In the genomic region with DNA sequence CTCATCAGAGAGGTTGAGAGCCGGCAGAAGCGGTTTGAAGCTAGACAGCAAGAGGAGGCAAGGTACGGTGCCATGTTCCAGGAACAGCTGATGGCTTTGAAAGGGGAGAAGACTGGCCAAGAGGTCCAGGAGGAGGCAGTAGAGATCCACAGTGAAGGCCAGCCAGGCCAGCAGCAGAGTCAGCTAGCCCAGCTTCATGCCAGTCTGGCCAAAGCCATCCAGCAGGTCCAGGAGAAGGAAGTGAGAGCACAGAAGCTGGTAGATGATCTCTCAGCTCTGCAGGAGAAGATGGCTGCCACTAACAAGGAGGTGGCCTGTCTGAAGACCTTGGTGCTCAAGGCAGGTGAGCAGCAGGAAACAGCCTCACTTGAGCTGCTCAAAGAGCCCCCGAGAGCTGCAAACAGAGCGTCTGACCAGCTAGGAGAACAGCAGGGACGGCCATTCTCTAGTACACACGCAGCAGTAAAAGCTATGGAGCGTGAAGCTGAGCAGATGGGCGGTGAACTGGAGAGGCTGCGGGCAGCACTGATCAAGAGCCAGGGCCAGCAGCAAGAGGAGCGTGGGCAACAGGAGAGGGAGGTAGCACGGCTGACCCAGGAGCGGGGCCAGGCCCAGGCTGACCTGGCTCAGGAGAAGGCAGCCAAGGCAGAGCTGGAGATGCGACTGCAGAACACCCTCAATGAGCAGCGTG, we compare ENCODE assay signal across 12 mouse cellular contexts. TPM values are rescaled to one million over a fixed set of nuclear protein-coding genes. Genes with fewer than 3 reads are reported as not detected.
DNase-seq lines count a peak whose midpoint lies in the region; ATAC-seq and TF ChIP-seq lines count a peak whose summit lies in the region.
"Had no signal": no experiment of that assay in that cellular context is flagged by ENCODE, and none has a peak within 500 bp of the region (broad histone marks: within the 10 kb centered on the region; RNA-seq: fewer than 3 reads in every experiment).

No protein-coding gene starts in this region.

- no peak overlapping the region for H3K9ac ChIP-seq in heart, adult 2 months (ENCODE audit: low read depth, low read length)
- H3K9ac ChIP-seq in lung, embryonic 15.5 days = no peak overlapping the region
- H3K9ac ChIP-seq in neural tube, embryonic 14.5 days (replicated peaks; ENCODE audit: low read depth, low read length) = no peak overlapping the region
- H3K9ac ChIP-seq: embryonic facial prominence, embryonic 13.5 days; liver, embryonic 13.5 days had no signal

- no peaks in the 10 kb centered on the region for H3K27me3 ChIP-seq in heart, adult 2 months (ENCODE audit: control insufficient read depth, insufficient read depth, low read length)
- no peaks in the 10 kb centered on the region for H3K27me3 ChIP-seq in lung, embryonic 15.5 days
- H3K27me3 ChIP-seq in neural tube, embryonic 14.5 days (ENCODE audit: control insufficient read depth, insufficient read depth, low read length) = no peaks in the 10 kb centered on the region
- H3K27me3 ChIP-seq: embryonic facial prominence, embryonic 13.5 days; liver, embryonic 13.5 days had no signal

- no peak overlapping the region for H3K4me2 ChIP-seq in lung, embryonic 15.5 days
- H3K4me2 ChIP-seq in neural tube, embryonic 14.5 days (ENCODE audit: low read depth, low read length) = no peak overlapping the region
- H3K4me2 ChIP-seq: embryonic facial prominence, embryonic 13.5 days; liver, embryonic 13.5 days had no signal

- TF ChIP-seq POLR2A in heart, adult 2 months (IDR thresholded peaks at IDR 0.05; ENCODE audit: insufficient read depth, low read depth, low read length) = no peak

- no peak for TF ChIP-seq EP300 in heart, adult 2 months (IDR thresholded peaks at IDR 0.05; ENCODE audit: insufficient read depth, low read depth, low read length)

- TF ChIP-seq CTCF in heart, adult 2 months (IDR thresholded peaks at IDR 0.05) = peak; percentile 18; the same call in 1 of the 2 replicates

- no peak overlapping the region for H3K27ac ChIP-seq in heart, adult 2 months
- 0 out of 2 replicates have a peak overlapping the region, but pooled peaks have one; percentile 11 for H3K27ac ChIP-seq in lung, embryonic 15.5 days
- H3K27ac ChIP-seq in neural tube, embryonic 14.5 days (ENCODE audit: low read depth, low read length) = no peak overlapping the region
- H3K27ac ChIP-seq: liver, embryonic 13.5 days had no signal

- WGBS in heart, adult 2 months = 86% methylated on average over 15 of the region's 15 CpGs
- WGBS in lung, embryonic 15.5 days = 90% methylated on average over 15 of the region's 15 CpGs
- WGBS in neural tube, embryonic 14.5 days = 80% methylated on average over 15 of the region's 15 CpGs

- no peak for DNase-seq in heart, adult 2 months
- DNase-seq in heart, postnatal 4 days = no peak
- no peak for DNase-seq in lung, postnatal 4 days
- DNase-seq in cerebellum, postnatal 14 days = peak; percentile 73
- DNase-seq in ovary, adult 18-20 months (ENCODE audit: low spot score) = no peak
- DNase-seq: liver, embryonic 13.5 days; right cerebral cortex, postnatal 4 days had no signal

- H3K36me3 ChIP-seq in heart, adult 2 months (ENCODE audit: control insufficient read depth, insufficient read depth, low read length) = peaks cover 5% of the 10 kb centered on the region
- peaks cover 96% of the 10 kb centered on the region for H3K36me3 ChIP-seq in lung, embryonic 15.5 days
- H3K36me3 ChIP-seq in neural tube, embryonic 14.5 days (ENCODE audit: control insufficient read depth, insufficient read depth, low read length) = peaks cover 81% of the 10 kb centered on the region

- peaks cover 2% of the 10 kb centered on the region for H3K4me1 ChIP-seq in heart, adult 2 months (ENCODE audit: control insufficient read depth, insufficient read depth, low read length)
- H3K4me1 ChIP-seq in lung, embryonic 15.5 days = peaks cover 6% of the 10 kb centered on the region; the same call in 1 of the 2 replicates
- H3K4me1 ChIP-seq in neural tube, embryonic 14.5 days (ENCODE audit: control insufficient read depth, insufficient read depth, low read length) = no peaks in the 10 kb centered on the region

- ATAC-seq in lung, embryonic 15.5 days (ENCODE audit: borderline replicate concordance, extremely low read depth, low FRiP score, low TSS enrichment) = no peak
- ATAC-seq in neural tube, embryonic 14.5 days (ENCODE audit: low read depth) = peak; percentile 38; the same call in 1 of the 2 replicates
- no peak for ATAC-seq in erythroblast, adult 5-6 weeks (replicated peaks; ENCODE audit: low FRiP score, poor library complexity, severe bottlenecking)
- ATAC-seq: CD4-positive, CD25-positive, alpha-beta regulatory T cell, adult 4 months had no signal

- no peaks in the 10 kb centered on the region for H3K9me3 ChIP-seq in lung, embryonic 15.5 days
- H3K9me3 ChIP-seq in neural tube, embryonic 14.5 days (ENCODE audit: control insufficient read depth, low read length) = no peaks in the 10 kb centered on the region
- H3K9me3 ChIP-seq: embryonic facial prominence, embryonic 13.5 days; liver, embryonic 13.5 days had no signal

- intact Hi-C loops in heart, adult 2 months (cut with DNase I) = loop anchor here (2.0 to 5.0 kb wide), 3 partner anchors 17 to 78 kb away; no protein-coding TSS in a partner anchor

- H3K79me2 ChIP-seq in heart, adult 2 months (replicated peaks; ENCODE audit: control insufficient read depth, insufficient read depth, low read length) = no peaks in the 10 kb centered on the region; the same call in 1 of the 2 replicates

- H3K4me3 ChIP-seq in heart, adult 2 months = no peak overlapping the region
- no peak overlapping the region for H3K4me3 ChIP-seq in lung, embryonic 15.5 days
- no peak overlapping the region for H3K4me3 ChIP-seq in neural tube, embryonic 14.5 days (ENCODE audit: low read depth, low read length)
- H3K4me3 ChIP-seq: embryonic facial prominence, embryonic 13.5 days; liver, embryonic 13.5 days had no signal

RNA-seq across cellular contexts. Expression of gene Il18bp, which starts 18.9 kb away (rescaled TPM):
- 10 to 100 TPM in 1 of 2 experiments, 1 to 10 TPM in 1; 8.6 to 12.3 TPM for total RNA-seq in heart, adult 2 months (2021)
- polyA plus RNA-seq in heart, adult 2 months (2012; rRNA removed) = 14.4 and 21.8 TPM in 2 replicates
- total RNA-seq in heart, postnatal 4 days (2021) = 1 to 10 TPM; 3.6 to 4.1 TPM
- 2.2 and 2.3 TPM in 2 replicates for polyA plus RNA-seq in lung, embryonic 15.5 days (2015; fragmentation: Nextera tagmentation; extraction: Ambion mirVana)
- polyA plus RNA-seq in neural tube, embryonic 14.5 days (2014; fragmentation: Nextera tagmentation; extraction: Ambion mirVana) = 3.5 and 4.7 TPM in 2 replicates
- 7.7 TPM in 1 of 2 replicates, not detected in the other for total RNA-seq in erythroblast, adult 5-6 weeks (2015; ENCODE audit: low replicate concordance)
- total RNA-seq in erythroblast, adult 5-6 weeks (2017; ENCODE audit: low replicate concordance) = 5.4 and 9.0 TPM in 2 replicates

Comparison
In these comparisons a context has a peak if more than half of its experiments do, and no peak if none do; other contexts are left out.
1. DNase-seq: peak in cerebellum, postnatal 14 days (2 of 2); none in heart, adult 2 months (0 of 2), heart, postnatal 4 days (single experiment), lung, postnatal 4 days (0 of 2) and ovary, adult 18-20 months (single experiment).